Mouse (Mus musculus): ENCODE data around the gene Fam50a.
A peak's percentile ranks its signal among the peaks of the same experiment; 100 is the strongest.

The Fam50a gene

DNA sequence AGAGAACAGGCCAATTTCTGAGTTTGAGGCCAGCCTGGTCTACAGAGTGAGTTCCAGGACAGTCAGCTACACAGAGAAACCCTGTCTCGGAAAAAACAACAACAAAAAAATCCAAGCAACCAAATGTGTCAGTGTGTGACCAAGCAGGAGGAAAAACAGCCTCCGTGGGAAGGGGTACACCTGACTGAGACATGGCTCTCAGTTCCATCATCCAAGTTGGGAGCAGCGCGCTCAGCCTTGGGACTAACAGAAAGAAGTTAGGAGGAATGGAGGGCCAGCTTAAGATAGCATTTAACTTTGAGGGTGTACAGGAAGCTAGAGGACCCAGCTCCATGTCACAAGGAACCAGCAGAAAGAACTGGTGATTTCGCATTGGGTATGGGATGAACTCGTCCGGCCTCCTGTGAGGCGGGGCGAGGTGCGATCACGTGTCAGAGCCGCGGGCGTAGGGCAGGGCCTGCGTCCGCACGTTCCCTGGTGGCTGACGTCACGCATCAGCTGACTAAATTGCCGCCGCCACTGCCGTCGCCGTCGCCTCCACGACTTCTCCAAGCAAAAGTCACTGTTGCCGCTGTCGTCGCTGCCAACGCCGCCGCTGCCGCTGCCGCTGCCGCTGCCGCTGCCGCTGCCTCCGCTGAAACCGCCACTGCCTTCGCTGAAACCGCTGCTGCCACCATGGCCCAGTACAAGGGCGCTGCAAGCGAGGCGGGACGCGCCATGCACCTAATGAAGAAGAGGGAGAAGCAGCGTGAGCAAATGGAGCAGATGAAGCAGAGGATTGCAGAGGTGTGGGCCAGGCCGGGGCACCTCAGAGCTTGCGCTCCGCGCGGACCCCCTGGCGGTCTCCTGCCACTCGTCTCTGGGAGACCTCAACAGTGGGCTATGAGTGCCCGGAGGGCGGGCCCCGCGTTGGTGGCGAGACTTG is at the start of gene Fam50a:
Gene Fam50a (plus strand): TSS at position 494 of the 925 bp plus-strand sequence.
- DNase-seq (ENCODE audit: low read depth, low spot score): peak; percentile 93

- DNase-seq (ENCODE audit: low read depth, low spot score): no peak
Observed at GRCm38 (mm10) chrX:74269736-74270061, 43.1 kb upstream of the Fam50a start.

- peak; percentile 98 for DNase-seq (ENCODE audit: low read depth, low spot score)
Observed at GRCm38 (mm10) chrX:74270062-74270901, 42.6 kb upstream of the Fam50a start, which contains the start of gene Rpl10. Gene Rpl10 (plus strand): TSS chrX:74270812.

DNA sequence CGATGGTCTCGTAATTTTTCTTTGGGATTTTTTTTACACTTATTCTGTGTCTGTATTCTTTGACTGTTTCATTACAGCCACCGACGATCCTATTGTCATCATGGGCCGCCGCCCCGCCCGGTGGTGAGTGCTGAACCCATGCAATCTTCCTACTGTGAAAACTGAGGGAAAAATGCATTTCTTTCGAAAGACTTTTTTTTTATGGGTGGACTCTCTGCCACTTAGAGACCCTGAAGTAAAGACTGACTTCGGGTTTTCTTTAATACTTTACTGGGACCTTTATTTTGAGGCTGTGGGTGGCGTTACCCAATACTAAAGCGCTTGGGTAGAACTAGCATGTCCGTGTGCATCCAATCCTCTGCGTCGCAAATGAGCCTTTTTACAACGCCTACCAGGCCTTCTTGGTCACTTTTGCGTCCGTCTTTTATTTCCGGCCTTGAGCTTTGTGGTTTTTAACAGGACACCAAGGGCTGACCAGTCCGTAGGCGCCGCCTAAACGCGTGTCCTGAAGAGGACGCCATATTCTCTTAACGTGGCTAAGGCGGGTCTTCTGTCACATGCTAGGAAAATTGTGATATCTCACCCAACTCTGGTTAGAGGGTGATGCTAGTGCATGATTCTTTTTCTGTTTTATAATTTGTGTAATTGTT is 41.8 kb upstream of the Fam50a start:
- DNase-seq (ENCODE audit: low read depth, low spot score): peak; percentile 59

GRCm38 (mm10) chrX:74273422-74274322 is 39.2 kb upstream of the Fam50a start:
- DNase-seq (ENCODE audit: low read depth, low spot score): no peak

- DNase-seq (ENCODE audit: low read depth, low spot score): no peak
Observed at GRCm38 (mm10) chrX:74277916-74278315, 34.9 kb upstream of the Fam50a start.

GRCm38 (mm10) chrX:74281041-74281731 is 31.6 kb upstream of the Fam50a start:
- DNase-seq (ENCODE audit: low read depth, low spot score): no peak

GRCm38 (mm10) chrX:74281732-74282394 is 31.0 kb upstream of the Fam50a start, which contains the start of the genes Taz and Dnase1l1:
Gene Taz (plus strand): TSS chrX:74281912.
Gene Dnase1l1 (minus strand): TSS chrX:74282337.
- peak; percentile 80 for DNase-seq (ENCODE audit: low read depth, low spot score)

DNA sequence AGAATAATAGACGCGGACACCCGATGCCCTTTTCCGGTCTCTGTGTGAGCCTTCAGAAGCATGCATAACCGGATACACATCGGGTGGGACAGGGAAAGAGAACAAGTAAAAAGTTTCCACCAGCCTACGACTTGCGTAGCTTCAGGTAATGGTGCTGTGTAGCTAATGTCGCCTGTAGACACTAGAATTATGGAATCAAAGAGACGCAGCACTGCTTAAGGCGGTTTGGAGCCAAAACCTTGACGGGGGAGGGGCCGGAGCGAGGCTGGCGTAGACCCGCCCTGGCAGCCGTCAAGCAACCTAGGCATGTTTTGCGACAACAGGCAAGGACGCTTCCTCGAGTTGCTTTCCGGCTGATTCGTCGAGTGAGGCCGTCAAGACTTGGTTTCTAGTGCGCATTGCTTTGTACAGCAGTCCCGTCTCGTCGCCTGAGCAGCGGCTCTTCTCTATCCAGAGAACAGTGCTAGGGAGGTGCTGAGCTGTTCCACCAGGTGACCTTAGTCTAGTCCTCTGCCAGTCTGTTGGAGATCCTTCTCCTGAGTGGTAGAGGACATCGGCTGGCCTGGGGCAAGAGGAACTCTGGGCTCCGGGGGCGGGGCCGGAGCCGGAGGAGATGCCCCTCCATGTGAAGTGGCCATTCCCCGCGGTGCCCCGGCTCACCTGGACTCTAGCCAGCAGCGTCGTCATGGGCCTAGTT is 30.3 kb upstream of the Fam50a start:
- peak; percentile 91 for DNase-seq (ENCODE audit: low read depth, low spot score)

DNA sequence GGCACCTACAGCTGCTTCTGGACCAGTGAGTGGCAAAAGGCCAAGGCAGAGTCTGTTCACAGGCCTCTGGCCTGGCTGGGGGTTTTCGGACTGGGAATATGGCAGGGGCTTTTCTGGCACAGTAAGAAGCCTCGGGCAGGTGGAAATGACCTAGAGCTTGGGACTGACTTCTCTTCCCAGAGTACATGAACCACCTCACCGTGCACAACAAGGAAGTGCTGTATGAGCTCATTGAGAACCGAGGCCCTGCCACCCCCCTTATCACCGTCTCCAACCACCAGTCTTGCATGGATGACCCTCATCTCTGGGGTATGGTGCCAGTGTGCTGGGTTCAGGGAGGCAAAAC is 29.8 kb upstream of the Fam50a start:
- DNase-seq (ENCODE audit: low read depth, low spot score): no peak

DNA sequence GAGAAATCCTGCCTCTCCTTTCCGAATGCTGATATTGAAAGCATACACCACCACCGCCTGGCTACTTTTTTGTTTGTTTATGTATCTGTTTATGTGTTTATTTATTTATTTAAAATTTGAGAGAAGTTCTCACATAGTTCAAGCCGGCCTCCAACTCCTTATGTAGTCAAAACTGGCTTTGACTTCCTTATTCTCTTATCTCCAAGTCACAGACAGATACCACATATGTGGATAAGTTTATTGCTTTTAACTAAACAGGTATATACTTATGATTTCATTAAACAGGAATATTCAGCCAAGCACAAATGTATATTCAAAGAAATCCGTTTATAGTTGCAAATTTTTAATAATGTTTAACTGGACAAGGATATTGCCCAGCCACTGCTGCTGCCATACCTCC is 19.4 kb upstream of the Fam50a start:
- no peak for DNase-seq (ENCODE audit: low read depth, low spot score)

GRCm38 (mm10) chrX:74296538-74297448 is 16.0 kb upstream of the Fam50a start, which contains the start of gene Atp6ap1:
Gene Atp6ap1 (plus strand): TSS chrX:74297097.
- peak; percentile 95 for DNase-seq (ENCODE audit: low read depth, low spot score)

DNA sequence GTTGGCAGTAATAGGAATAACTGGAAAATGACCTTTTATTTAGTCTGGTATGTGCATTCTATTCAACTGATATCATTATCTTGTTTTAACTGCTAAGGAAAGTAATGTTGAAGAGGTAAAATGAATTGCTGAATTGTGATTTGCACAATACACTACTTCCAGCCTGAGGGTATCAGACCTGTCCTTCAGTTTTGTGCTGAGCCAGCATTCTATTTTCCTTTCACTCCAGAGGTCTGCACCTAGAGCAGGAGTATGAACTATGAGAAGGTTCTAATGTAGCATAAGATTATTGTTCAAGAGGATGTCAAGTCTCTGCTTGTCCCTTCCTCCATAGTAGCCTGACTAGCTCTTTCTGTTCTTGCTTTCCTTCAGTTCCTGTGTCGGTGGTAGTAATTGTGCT is 14.5 kb upstream of the Fam50a start:
- no peak for DNase-seq (ENCODE audit: low read depth, low spot score)

- no peak for DNase-seq (ENCODE audit: low read depth, low spot score)
Observed at GRCm38 (mm10) chrX:74299721-74300120, 13.1 kb upstream of the Fam50a start.

- peak; percentile 92 for DNase-seq (ENCODE audit: low read depth, low spot score)
Observed at GRCm38 (mm10) chrX:74304867-74305700, 7.7 kb upstream of the Fam50a start, which contains the start of gene Gdi1. Gene Gdi1 (plus strand): TSS chrX:74304998.

DNA sequence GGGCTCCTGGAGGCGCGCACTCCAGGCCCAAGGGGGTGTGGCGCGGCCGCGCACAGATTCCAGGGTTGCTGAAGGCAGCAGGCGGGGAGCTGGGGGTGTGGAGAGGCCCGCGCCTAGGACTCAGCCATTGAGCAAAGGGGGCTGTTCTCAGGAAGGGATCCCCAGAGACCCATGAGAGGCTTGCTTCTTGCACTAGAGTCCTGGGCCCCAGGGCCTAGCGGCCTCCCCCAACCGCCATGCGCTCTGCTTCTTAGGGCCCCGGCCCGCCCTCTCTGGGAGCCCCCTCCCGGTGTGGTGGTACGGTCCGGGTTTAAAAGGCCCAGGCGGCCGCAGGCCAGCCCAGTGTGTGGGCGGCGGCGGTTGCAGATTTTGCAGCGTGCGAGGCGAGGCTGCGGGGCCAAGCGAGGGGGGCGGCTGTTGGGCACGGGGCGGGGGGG is 15.9 kb downstream of the Fam50a start, which contains the start of gene Plxna3:
Gene Plxna3 (plus strand): TSS at position 342 of the 437 bp plus-strand sequence.
- peak; percentile 73 for DNase-seq (ENCODE audit: low read depth, low spot score)

DNA sequence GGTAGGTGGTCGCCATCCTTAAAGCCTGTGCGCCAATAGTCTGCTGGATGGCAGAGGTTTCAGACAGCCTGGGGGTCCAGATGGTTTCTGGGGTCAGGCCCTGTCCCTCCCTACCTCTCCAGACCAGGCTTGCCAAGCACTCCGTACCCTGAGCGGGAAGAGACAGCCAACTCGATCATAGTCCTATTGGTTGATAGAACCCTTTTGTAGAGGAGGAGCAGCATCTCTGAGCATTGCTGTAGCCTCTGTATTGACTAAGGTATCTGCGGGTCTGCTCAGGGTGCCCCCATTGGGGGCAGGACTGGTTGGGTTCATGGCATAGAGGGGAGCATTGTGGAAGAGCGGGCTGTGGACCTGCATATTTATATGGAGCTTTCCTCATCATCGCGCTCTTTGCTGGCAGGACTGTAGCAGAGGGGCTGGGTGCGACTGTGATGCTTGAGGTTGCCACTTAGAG is 16.4 kb downstream of the Fam50a start:
- DNase-seq (ENCODE audit: low read depth, low spot score): no peak
